In genomic region chr1:172433012-172433850, GRCm38 (mm10) we compare ENCODE assay signal across 18 mouse cellular contexts. TPM values are rescaled to one million over a fixed set of nuclear protein-coding genes. Genes with fewer than 3 reads are reported as not detected.
DNase-seq lines count a peak whose midpoint lies in the region; ATAC-seq and TF ChIP-seq lines count a peak whose summit lies in the region.
"Had no signal": no experiment of that assay in that cellular context is flagged by ENCODE, and none has a peak within 500 bp of the region (broad histone marks: within the 10 kb centered on the region; RNA-seq: fewer than 3 reads in every experiment).

No protein-coding gene starts in this region.

- H3K4me2 ChIP-seq in heart, embryonic 12.5 days = peak overlapping the region; percentile 28; the same call in 1 of the 2 replicates
- no peak overlapping the region for H3K4me2 ChIP-seq in kidney, postnatal 0 days (ENCODE audit: low read length)
- H3K4me2 ChIP-seq in intestine, embryonic 16.5 days (ENCODE audit: low read depth, low read length) = 0 out of 2 replicates have a peak overlapping the region, but pooled peaks have one; percentile 22
- no peak overlapping the region for H3K4me2 ChIP-seq in stomach, postnatal 0 days (replicated peaks; ENCODE audit: low read depth)
- H3K4me2 ChIP-seq: neural tube, embryonic 12.5 days had no signal

- no peak overlapping the region for H3K9ac ChIP-seq in heart, embryonic 12.5 days
- no peak overlapping the region for H3K9ac ChIP-seq in kidney, postnatal 0 days (ENCODE audit: low read depth, low read length)
- no peak overlapping the region for H3K9ac ChIP-seq in intestine, embryonic 16.5 days (ENCODE audit: low read depth, low read length)
- no peak overlapping the region for H3K9ac ChIP-seq in stomach, postnatal 0 days (ENCODE audit: low read length)
- H3K9ac ChIP-seq: forebrain, postnatal 0 days; neural tube, embryonic 12.5 days had no signal

- 41% methylated on average over 20 of the region's 20 CpGs for WGBS in heart, embryonic 12.5 days
- WGBS in kidney, postnatal 0 days = 54% methylated on average over 20 of the region's 20 CpGs
- 59% methylated on average over 20 of the region's 20 CpGs for WGBS in intestine, embryonic 16.5 days
- 60% methylated on average over 20 of the region's 20 CpGs for WGBS in stomach, postnatal 0 days

- no peaks in the 10 kb centered on the region for H3K27me3 ChIP-seq in heart, embryonic 12.5 days (replicated peaks)
- H3K27me3 ChIP-seq in kidney, postnatal 0 days (ENCODE audit: insufficient read depth, low read length) = no peaks in the 10 kb centered on the region
- H3K27me3 ChIP-seq in intestine, embryonic 16.5 days (replicated peaks; ENCODE audit: control insufficient read depth, insufficient read depth, low read length) = no peaks in the 10 kb centered on the region
- no peaks in the 10 kb centered on the region for H3K27me3 ChIP-seq in stomach, postnatal 0 days (ENCODE audit: control insufficient read depth, insufficient read depth, low read length)
- H3K27me3 ChIP-seq: neural tube, embryonic 12.5 days; Patski had no signal

- no peak for TF ChIP-seq EP300 in stomach, postnatal 0 days (optimal IDR thresholded peaks at IDR 0.05)

- ATAC-seq in heart, embryonic 12.5 days (ENCODE audit: insufficient number of reproducible peaks, low FRiP score) = peak; percentile 43; the same call in 1 of the 2 replicates
- ATAC-seq in kidney, postnatal 0 days (replicated peaks; ENCODE audit: low FRiP score, low read depth) = no peak
- peak; percentile 79 for ATAC-seq in intestine, embryonic 16.5 days
- ATAC-seq in stomach, postnatal 0 days (ENCODE audit: low FRiP score, low TSS enrichment) = no peak
- ATAC-seq: forebrain, postnatal 0 days; hindbrain, postnatal 0 days; Patski had no signal

- no peak for DNase-seq in heart, postnatal 10 days
- peak; percentile 36 for DNase-seq in kidney, postnatal 0 days (ENCODE audit: low spot score)
- DNase-seq in kidney, postnatal 36 days = no peak
- no peak for DNase-seq in stomach, postnatal 0 days (ENCODE audit: low spot score)
- no peak for DNase-seq in cerebellum, postnatal 10 days
- DNase-seq: cerebellum, adult 9-11 months; forebrain, postnatal 0 days; gastrocnemius, postnatal 10 days; left cerebral cortex, postnatal 4 days; lung, adult 18-20 months; thymus, postnatal 4 days had no signal

- no peaks in the 10 kb centered on the region for H3K36me3 ChIP-seq in heart, embryonic 12.5 days
- H3K36me3 ChIP-seq in kidney, postnatal 0 days (ENCODE audit: insufficient read depth, low read length) = no peaks in the 10 kb centered on the region
- H3K36me3 ChIP-seq in intestine, embryonic 16.5 days (ENCODE audit: control insufficient read depth, insufficient read depth, low read length) = no peaks in the 10 kb centered on the region
- no peaks in the 10 kb centered on the region for H3K36me3 ChIP-seq in stomach, postnatal 0 days (ENCODE audit: control insufficient read depth, insufficient read depth, low read length)
- H3K36me3 ChIP-seq: neural tube, embryonic 12.5 days had no signal

- peaks cover 38% of the 10 kb centered on the region for H3K4me1 ChIP-seq in heart, embryonic 12.5 days (replicated peaks)
- peaks cover 23% of the 10 kb centered on the region; the same call in 1 of the 2 replicates for H3K4me1 ChIP-seq in kidney, postnatal 0 days (replicated peaks; ENCODE audit: insufficient read depth, low read length)
- peaks cover 31% of the 10 kb centered on the region for H3K4me1 ChIP-seq in intestine, embryonic 16.5 days (ENCODE audit: control insufficient read depth, insufficient read depth, low read length)
- 0 out of 2 replicates have a peak, but pooled peaks cover 6% of the 10 kb centered on the region for H3K4me1 ChIP-seq in stomach, postnatal 0 days (replicated peaks; ENCODE audit: control insufficient read depth, insufficient read depth)
- H3K4me1 ChIP-seq: neural tube, embryonic 12.5 days had no signal

- peak overlapping the region; percentile 46 for H3K27ac ChIP-seq in heart, embryonic 12.5 days (ENCODE audit: poor library complexity, severe bottlenecking)
- peak overlapping the region; percentile 66 for H3K27ac ChIP-seq in kidney, postnatal 0 days
- H3K27ac ChIP-seq in intestine, embryonic 16.5 days (ENCODE audit: low read length) = peak overlapping the region; percentile 68
- peak overlapping the region; percentile 35; the same call in 1 of the 2 replicates for H3K27ac ChIP-seq in stomach, postnatal 0 days (replicated peaks)
- H3K27ac ChIP-seq: hindbrain, postnatal 0 days; layer of hippocampus, adult 2 months; neural tube, embryonic 12.5 days had no signal

- intact Hi-C loops in heart, postnatal 10 days (cut with DNase I) = no loop called here

- no peaks in the 10 kb centered on the region for H3K9me3 ChIP-seq in heart, embryonic 12.5 days (replicated peaks)
- no peaks in the 10 kb centered on the region for H3K9me3 ChIP-seq in kidney, postnatal 0 days (replicated peaks; ENCODE audit: low read length)
- no peaks in the 10 kb centered on the region for H3K9me3 ChIP-seq in intestine, embryonic 16.5 days (ENCODE audit: control insufficient read depth, low read length)
- no peaks in the 10 kb centered on the region for H3K9me3 ChIP-seq in stomach, postnatal 0 days (ENCODE audit: control insufficient read depth, low read length)
- H3K9me3 ChIP-seq: neural tube, embryonic 12.5 days had no signal

- no peak overlapping the region for H3K4me3 ChIP-seq in heart, embryonic 12.5 days
- H3K4me3 ChIP-seq in kidney, postnatal 0 days (replicated peaks; ENCODE audit: low read depth, low read length) = no peak overlapping the region
- H3K4me3 ChIP-seq in intestine, embryonic 16.5 days (ENCODE audit: low read length) = no peak overlapping the region
- H3K4me3 ChIP-seq in stomach, postnatal 0 days (ENCODE audit: low read depth, low read length) = no peak overlapping the region
- H3K4me3 ChIP-seq: layer of hippocampus, adult 2 months; neural tube, embryonic 12.5 days had no signal

- no peak for TF ChIP-seq CTCF in kidney, postnatal 0 days (IDR thresholded peaks at IDR 0.05; ENCODE audit: low read depth)
- no peak for TF ChIP-seq CTCF in stomach, postnatal 0 days (IDR thresholded peaks at IDR 0.05; ENCODE audit: low read depth)

RNA-seq across cellular contexts. Expression of gene Slamf9, which starts 41.9 kb away (rescaled TPM):
- polyA plus RNA-seq in heart, embryonic 12.5 days (2016; fragmentation: Nextera tagmentation; extraction: Ambion mirVana) = 0.95 and 1.3 TPM in 2 replicates
- total RNA-seq in heart, postnatal 10 days (2021) = 1 to 10 TPM; 1.3 to 1.4 TPM
- 1.3 and 2.3 TPM in 2 replicates for polyA plus RNA-seq in kidney, postnatal 0 days (2015; fragmentation: Nextera tagmentation; extraction: Ambion mirVana)
- polyA plus RNA-seq in intestine, embryonic 16.5 days (2015; fragmentation: Nextera tagmentation; extraction: Ambion mirVana) = 1.6 and 2.3 TPM in 2 replicates
- polyA plus RNA-seq in stomach, postnatal 0 days (2015; fragmentation: Nextera tagmentation; extraction: Ambion mirVana) = 1.8 TPM in 2 replicates
- total RNA-seq: hematopoietic stem cell, adult 5-6 weeks; hindbrain, postnatal 0 days had no signal

RNA-seq across cellular contexts. Expression of gene Igsf9, which starts 48.4 kb away (rescaled TPM):
- 11.4 and 11.8 TPM in 2 replicates for polyA plus RNA-seq in heart, embryonic 12.5 days (2016; fragmentation: Nextera tagmentation; extraction: Ambion mirVana)
- 1 to 10 TPM; 1.0 to 1.4 TPM for total RNA-seq in heart, postnatal 10 days (2021)
- polyA plus RNA-seq in kidney, postnatal 0 days (2015; fragmentation: Nextera tagmentation; extraction: Ambion mirVana) = 12.5 and 13.3 TPM in 2 replicates
- 109 and 110 TPM in 2 replicates for polyA plus RNA-seq in intestine, embryonic 16.5 days (2015; fragmentation: Nextera tagmentation; extraction: Ambion mirVana)
- 16.7 and 19.9 TPM in 2 replicates for polyA plus RNA-seq in stomach, postnatal 0 days (2015; fragmentation: Nextera tagmentation; extraction: Ambion mirVana)

RNA-seq across cellular contexts. Expression of gene Pigm, which starts 56.9 kb away (rescaled TPM):
- 8.5 and 9.4 TPM in 2 replicates for polyA plus RNA-seq in heart, embryonic 12.5 days (2016; fragmentation: Nextera tagmentation; extraction: Ambion mirVana)
- total RNA-seq in heart, postnatal 10 days (2021) = 1 to 10 TPM; 9.1 TPM
- 5.8 and 6.1 TPM in 2 replicates for polyA plus RNA-seq in kidney, postnatal 0 days (2015; fragmentation: Nextera tagmentation; extraction: Ambion mirVana)
- 5.0 and 5.6 TPM in 2 replicates for polyA plus RNA-seq in intestine, embryonic 16.5 days (2015; fragmentation: Nextera tagmentation; extraction: Ambion mirVana)
- 3.6 and 3.8 TPM in 2 replicates for polyA plus RNA-seq in stomach, postnatal 0 days (2015; fragmentation: Nextera tagmentation; extraction: Ambion mirVana)

Comparison
In these comparisons a context has a peak if more than half of its experiments do, and no peak if none do; other contexts are left out.
1. ATAC-seq: peak in heart, embryonic 12.5 days (single experiment) and intestine, embryonic 16.5 days (single experiment); none in kidney, postnatal 0 days (single experiment) and stomach, postnatal 0 days (single experiment).
2. H3K4me2 ChIP-seq: peak in heart, embryonic 12.5 days (single experiment) and intestine, embryonic 16.5 days (single experiment); none in kidney, postnatal 0 days (single experiment) and stomach, postnatal 0 days (single experiment).
3. Peak in every context shown above with its lines, with median percentiles within 50 percentile points of each other: H3K27ac ChIP-seq.